Mouse (Mus musculus) kidney, embryonic 15.5 days (tissue): ENCODE measurements around the gene Cntfr. TPM values are rescaled to one million over a fixed set of nuclear protein-coding genes. Genes with fewer than 3 reads are reported as not detected.

ENCODE experiments used
- ATAC-seq: fragments of 200-750 bp; cut with Nextera tagmentation; replicated peaks from 2 replicates; pipeline ENCODE4 v1.8.0; 2017; ENCODE audit warnings: moderate TSS enrichment; ENCODE audit not compliant: low FRiP score
- H3K27ac ChIP-seq: fragments of 300-500 bp; sonication (generic); 2 replicates; pipeline ENCODE4 v1.5.1; 2015; ENCODE audit warnings: mild to moderate bottlenecking, inconsistent platforms
- H3K27me3 ChIP-seq: fragments of 300-500 bp; sonication (generic); 2 replicates; pipeline ENCODE4 v1.6.1; 2015; ENCODE audit warnings: inconsistent platforms
- H3K36me3 ChIP-seq: fragments of 300-500 bp; sonication (generic); 2 replicates; pipeline ENCODE4 v1.6.1; 2015; ENCODE audit warnings: inconsistent platforms
- H3K4me1 ChIP-seq: fragments of 300-500 bp; sonication (generic); 2 replicates; pipeline ENCODE4 v1.6.1; 2015; ENCODE audit warnings: inconsistent platforms
- H3K4me2 ChIP-seq: fragments of 300-500 bp; sonication (generic); 2 replicates; pipeline ENCODE4 v1.6.1; 2015; ENCODE audit warnings: moderate library complexity, mild to moderate bottlenecking, inconsistent platforms
- H3K4me3 ChIP-seq: fragments of 300-500 bp; sonication (generic); replicated peaks from 2 replicates; pipeline ENCODE4 v1.5.1; 2015; ENCODE audit warnings: mild to moderate bottlenecking, inconsistent platforms
- H3K9ac ChIP-seq: fragments of 300-500 bp; sonication (generic); 2 replicates; pipeline ENCODE4 v1.6.1; 2015; ENCODE audit warnings: mild to moderate bottlenecking, inconsistent platforms
- H3K9me3 ChIP-seq: fragments of 300-500 bp; sonication (generic); replicated peaks from 2 replicates; pipeline ENCODE4 v1.6.1; 2016; ENCODE audit warnings: inconsistent platforms
- WGBS: fragments of 180-500 bp; shearing (Covaris S2); methylation state at CpG from one replicate; pipeline ENCODE4 v1.1.7; 2015; ENCODE audit warnings: mixed read lengths; 5-methylcytosine and 5-hydroxymethylcytosine counted together
- polyA plus RNA-seq: library from polyadenylated mRNA; unstranded; fragments of >200 nt; fragmentation: Nextera tagmentation; extraction: Ambion mirVana; gene quantifications from 2 replicates; pipeline ENCODE4 v1.2.1, GENCODE M21; 2015

Gene Cntfr
- polyA plus RNA-seq, 1 experiment from 2014 or later: 22.1 TPM

GRCm38 (mm10) chr4:41672522-41672963 is 24.3 kb downstream of the Cntfr start:
- Histone ChIP-seq H3K27me3 (peaks cover 9% of the 10 kb centered on the region; the same call in 1 of the 2 replicates), H3K36me3 (peaks cover 22% of the 10 kb centered on the region), H3K4me3 (no peak overlapping the region), H3K9ac (no peak overlapping the region), H3K4me1 (peaks cover 63% of the 10 kb centered on the region), H3K4me2 (0 out of 2 replicates have a peak overlapping the region, but pooled peaks have one; percentile 2), H3K27ac (peak overlapping the region; percentile 28; the same call in 1 of the 2 replicates), H3K9me3 (no peaks in the 10 kb centered on the region)
- peak; percentile 26 for ATAC-seq
- 22% methylated on average over 8 of the region's 8 CpGs for WGBS

GRCm38 (mm10) chr4:41671963-41672480 is 24.9 kb downstream of the Cntfr start:
- WGBS: 10% methylated on average over 8 of the region's 8 CpGs

GRCm38 (mm10) chr4:41671500-41671899 is 25.4 kb downstream of the Cntfr start:
- Histone ChIP-seq H3K4me3 (no peak overlapping the region), H3K27ac (0 out of 2 replicates have a peak overlapping the region, but pooled peaks have one; percentile 28), H3K4me2 (no peak overlapping the region; the same call in 1 of the 2 replicates), H3K36me3 (peaks cover 22% of the 10 kb centered on the region), H3K4me1 (peaks cover 60% of the 10 kb centered on the region), H3K27me3 (0 out of 2 replicates have a peak, but pooled peaks cover 6% of the 10 kb centered on the region), H3K9me3 (no peaks in the 10 kb centered on the region), H3K9ac (no peak overlapping the region)
- WGBS: 19% methylated on average over 5 of the region's 5 CpGs
- ATAC-seq: peak; percentile 23; the same call in 1 of the 2 replicates

More at GRCm38 (mm10) chr4:41671963-41672480, 24.9 kb downstream of the Cntfr start:
- Histone ChIP-seq H3K27me3 (peaks cover 9% of the 10 kb centered on the region; the same call in 1 of the 2 replicates), H3K9ac (no peak overlapping the region), H3K4me2 (peak overlapping the region; percentile 2; the same call in 1 of the 2 replicates), H3K36me3 (peaks cover 22% of the 10 kb centered on the region), H3K4me1 (peaks cover 60% of the 10 kb centered on the region), H3K9me3 (no peaks in the 10 kb centered on the region), H3K4me3 (no peak overlapping the region), H3K27ac (peak overlapping the region; percentile 28; the same call in 1 of the 2 replicates)
- peak; percentile 12; the same call in 1 of the 2 replicates for ATAC-seq

GRCm38 (mm10) chr4:41670836-41671235 is 26.1 kb downstream of the Cntfr start:
- 86% methylated on average over 18 of the region's 18 CpGs for WGBS
- H3K27me3 ChIP-seq: 0 out of 2 replicates have a peak, but pooled peaks cover 6% of the 10 kb centered on the region

GRCm38 (mm10) chr4:41666646-41667045 is 30.2 kb downstream of the Cntfr start:
- Histone ChIP-seq H3K9me3 (no peaks in the 10 kb centered on the region), H3K4me2 (no peak overlapping the region), H3K27me3 (peaks cover 19% of the 10 kb centered on the region), H3K36me3 (peaks cover 22% of the 10 kb centered on the region), H3K4me3 (no peak overlapping the region), H3K9ac (no peak overlapping the region), H3K27ac (peak overlapping the region; percentile 78), H3K4me1 (peaks cover 72% of the 10 kb centered on the region)
- no peak for ATAC-seq
- 46% methylated on average over 11 of the region's 11 CpGs for WGBS

More at GRCm38 (mm10) chr4:41670836-41671235, 26.1 kb downstream of the Cntfr start:
- Histone ChIP-seq H3K9me3 (no peaks in the 10 kb centered on the region), H3K4me3 (no peak overlapping the region), H3K36me3 (peaks cover 22% of the 10 kb centered on the region), H3K4me2 (no peak overlapping the region), H3K9ac (no peak overlapping the region), H3K4me1 (peaks cover 58% of the 10 kb centered on the region), H3K27ac (no peak overlapping the region)
- no peak for ATAC-seq

GRCm38 (mm10) chr4:41665009-41665675 is 31.7 kb downstream of the Cntfr start:
- Histone ChIP-seq H3K9me3 (no peaks in the 10 kb centered on the region), H3K27me3 (peaks cover 21% of the 10 kb centered on the region), H3K36me3 (peaks cover 14% of the 10 kb centered on the region), H3K4me2 (peak overlapping the region; percentile 30), H3K27ac (peak overlapping the region; percentile 91), H3K9ac (peak overlapping the region; percentile 10; the same call in 1 of the 2 replicates), H3K4me1 (peaks cover 73% of the 10 kb centered on the region), H3K4me3 (no peak overlapping the region)
- ATAC-seq: peak; percentile 69
- 4% methylated on average over 6 of the region's 8 CpGs for WGBS

- Histone ChIP-seq H3K36me3 (peaks cover 7% of the 10 kb centered on the region; the same call in 1 of the 2 replicates), H3K27ac (peak overlapping the region; percentile 91), H3K4me1 (peaks cover 75% of the 10 kb centered on the region), H3K9ac (0 out of 2 replicates have a peak overlapping the region, but pooled peaks have one; percentile 1), H3K4me2 (peak overlapping the region; percentile 30), H3K27me3 (peaks cover 21% of the 10 kb centered on the region), H3K4me3 (no peak overlapping the region), H3K9me3 (no peaks in the 10 kb centered on the region)
- WGBS: 12% methylated on average over 7 of the region's 7 CpGs
- ATAC-seq: peak; percentile 63
Measured at GRCm38 (mm10) chr4:41664533-41664932, 32.4 kb downstream of the Cntfr start.

GRCm38 (mm10) chr4:41663614-41664013 is 33.3 kb downstream of the Cntfr start:
- Histone ChIP-seq H3K9me3 (no peaks in the 10 kb centered on the region), H3K4me1 (peaks cover 84% of the 10 kb centered on the region), H3K36me3 (no peaks in the 10 kb centered on the region), H3K9ac (no peak overlapping the region), H3K4me3 (no peak overlapping the region), H3K4me2 (0 out of 2 replicates have a peak overlapping the region, but pooled peaks have one; percentile 10), H3K27me3 (peaks cover 21% of the 10 kb centered on the region), H3K27ac (peak overlapping the region; percentile 91; the same call in 1 of the 2 replicates)
- 0 out of 2 replicates have a peak, but pooled peaks have one; percentile 5 for ATAC-seq
- 16% methylated on average over 9 of the region's 9 CpGs for WGBS

- WGBS: 46% methylated on average over 11 of the region's 11 CpGs
- Histone ChIP-seq H3K4me2 (no peak overlapping the region), H3K9me3 (no peaks in the 10 kb centered on the region), H3K9ac (no peak overlapping the region), H3K4me3 (no peak overlapping the region), H3K36me3 (peaks cover 3% of the 10 kb centered on the region; the same call in 1 of the 2 replicates), H3K27ac (no peak overlapping the region), H3K27me3 (peaks cover 21% of the 10 kb centered on the region), H3K4me1 (peaks cover 93% of the 10 kb centered on the region)
- ATAC-seq: no peak
Measured at GRCm38 (mm10) chr4:41662723-41663122, 34.2 kb downstream of the Cntfr start.

- Histone ChIP-seq H3K9me3 (no peaks in the 10 kb centered on the region), H3K27ac (peak overlapping the region; percentile 89), H3K36me3 (peaks cover 9% of the 10 kb centered on the region; the same call in 1 of the 2 replicates), H3K4me2 (no peak overlapping the region), H3K27me3 (peaks cover 21% of the 10 kb centered on the region), H3K4me3 (no peak overlapping the region), H3K4me1 (peaks cover 81% of the 10 kb centered on the region), H3K9ac (no peak overlapping the region)
- 24% methylated on average over 11 of the region's 11 CpGs for WGBS
- peak; percentile 9; the same call in 1 of the 2 replicates for ATAC-seq
Measured at GRCm38 (mm10) chr4:41660851-41661430, 35.9 kb downstream of the Cntfr start.

GRCm38 (mm10) chr4:41659556-41659955 is 37.3 kb downstream of the Cntfr start:
- peak overlapping the region; percentile 89 for H3K27ac ChIP-seq
- no peak overlapping the region for H3K4me2 ChIP-seq
- H3K4me3 ChIP-seq: no peak overlapping the region
- no peaks in the 10 kb centered on the region for H3K9me3 ChIP-seq
- peaks cover 68% of the 10 kb centered on the region for H3K4me1 ChIP-seq
- H3K36me3 ChIP-seq: peaks cover 9% of the 10 kb centered on the region; the same call in 1 of the 2 replicates
- peaks cover 21% of the 10 kb centered on the region for H3K27me3 ChIP-seq
- H3K9ac ChIP-seq: no peak overlapping the region
- 48% methylated on average over 13 of the region's 13 CpGs for WGBS
- ATAC-seq: no peak
